Mouse (Mus musculus): ENCODE data around the gene Pias4. TPM values are rescaled to one million over a fixed set of nuclear protein-coding genes. Genes with fewer than 3 reads are reported as not detected.
"Not testable (repeated sequence)": the region's sequence is repeated elsewhere in the genome, so short reads cannot be mapped to it uniquely, and the experiment has no call there.

Pias4 gene
- polyA plus RNA-seq, 1 experiment from 2014 or later: 35.7 TPM

GRCm38 (mm10) chr10:81177958-81178712 is 10.4 kb upstream of the Pias4 start:
- H3K4me3 ChIP-seq: peak overlapping the region; percentile 95
- peak overlapping the region; percentile 99 for H3K9ac ChIP-seq
- H3K36me3 ChIP-seq: peaks cover 55% of the 10 kb centered on the region
- ATAC-seq (ENCODE audit: extremely low read depth, insufficient number of reproducible peaks, low FRiP score, low TSS enrichment): no peak
- H3K4me1 ChIP-seq: peaks cover 77% of the 10 kb centered on the region
- no peaks in the 10 kb centered on the region for H3K27me3 ChIP-seq (replicated peaks)
- H3K9me3 ChIP-seq: no peaks in the 10 kb centered on the region
- H3K27ac ChIP-seq (replicated peaks): peak overlapping the region; percentile 93
- WGBS: 54% methylated on average over 14 of the region's 14 CpGs
- peak overlapping the region; percentile 98 for H3K4me2 ChIP-seq

- Histone ChIP-seq H3K27me3 (replicated peaks) (no peaks in the 10 kb centered on the region), H3K4me1 (peaks cover 78% of the 10 kb centered on the region), H3K4me3 (peak overlapping the region; percentile 95), H3K4me2 (peak overlapping the region; percentile 98), H3K36me3 (peaks cover 54% of the 10 kb centered on the region), H3K9ac (peak overlapping the region; percentile 99), H3K9me3 (no peaks in the 10 kb centered on the region), H3K27ac (replicated peaks) (peak overlapping the region; percentile 93)
- WGBS: 6% methylated on average over 16 of the region's 16 CpGs
- ATAC-seq (ENCODE audit: extremely low read depth, insufficient number of reproducible peaks, low FRiP score, low TSS enrichment): no peak
These were observed 9.8 kb upstream of the Pias4 start for GRCm38 (mm10) chr10:81177491-81177925.

DNA sequence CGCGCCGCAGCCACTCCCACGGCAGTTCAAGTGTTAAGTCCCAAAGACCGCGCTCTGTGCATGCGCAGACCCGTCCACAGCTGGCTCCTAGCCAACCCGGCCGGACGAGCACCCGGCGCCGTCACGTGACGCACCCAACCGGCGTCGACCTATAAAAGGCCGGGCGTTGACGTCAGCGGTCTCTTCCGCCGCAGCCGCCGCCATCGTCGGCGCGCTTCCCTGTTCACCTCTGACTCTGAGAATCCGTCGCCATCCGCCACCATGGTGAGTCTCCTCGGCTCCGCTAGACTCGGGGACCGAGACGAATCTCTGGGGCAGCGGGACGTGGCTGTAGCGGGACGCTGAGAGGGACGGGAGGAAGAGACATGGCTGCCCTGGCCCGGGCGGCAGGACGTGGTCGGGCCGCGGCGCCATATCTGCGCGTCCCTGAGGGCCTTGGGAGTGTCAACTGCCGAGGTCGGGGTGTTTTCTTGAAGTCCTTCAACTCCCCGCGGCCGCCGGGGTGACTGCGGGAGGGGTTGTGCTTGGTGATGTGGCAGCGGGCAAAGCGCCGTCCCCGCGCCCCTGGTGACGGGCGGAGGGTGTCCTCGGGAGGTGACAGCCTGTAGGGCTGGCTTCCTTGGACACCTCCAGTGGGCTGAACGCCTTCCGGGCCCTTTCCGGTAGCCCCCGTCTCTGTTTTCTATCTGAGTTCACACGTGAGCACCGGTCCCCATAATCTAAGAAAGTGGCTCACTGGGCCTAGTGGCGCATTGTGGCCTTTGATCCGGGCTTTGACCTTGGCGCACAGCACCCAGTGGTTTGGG is 8.9 kb upstream of the Pias4 start, which contains the start of gene Eef2:
Gene Eef2, plus strand, starts transcription at position 166 of the 806 bp plus-strand sequence.
- peak within 1 kb of the TSS; percentile 98 for H3K4me2 ChIP-seq
- H3K4me3 ChIP-seq: peak within 1 kb of the TSS; percentile 95
- H3K9ac ChIP-seq: peak within 1 kb of the TSS; percentile 99
- under 1% methylated on average over 77 of the region's 77 CpGs for WGBS
- no peaks in the 10 kb centered on the region for H3K27me3 ChIP-seq (replicated peaks)
- no peaks in the 10 kb centered on the region for H3K9me3 ChIP-seq
- peaks cover 69% of the 10 kb centered on the region for H3K4me1 ChIP-seq
- H3K27ac ChIP-seq (replicated peaks): peak within 1 kb of the TSS; percentile 93
- H3K36me3 ChIP-seq: peaks cover 46% of the 10 kb centered on the region
- peak; percentile 83 for ATAC-seq (ENCODE audit: extremely low read depth, insufficient number of reproducible peaks, low FRiP score, low TSS enrichment)

- Histone ChIP-seq H3K36me3 (peaks cover 39% of the 10 kb centered on the region), H3K9me3 (no peaks in the 10 kb centered on the region), H3K4me3 (peak overlapping the region; percentile 95), H3K4me1 (peaks cover 63% of the 10 kb centered on the region), H3K4me2 (peak overlapping the region; percentile 98), H3K27ac (replicated peaks) (peak overlapping the region; percentile 93), H3K27me3 (replicated peaks) (no peaks in the 10 kb centered on the region), H3K9ac (peak overlapping the region; percentile 57)
- peak; percentile 6; the same call in 1 of the 2 replicates for ATAC-seq (ENCODE audit: extremely low read depth, insufficient number of reproducible peaks, low FRiP score, low TSS enrichment)
- WGBS: 4% methylated on average over 13 of the region's 13 CpGs
These were observed 8.3 kb upstream of the Pias4 start for GRCm38 (mm10) chr10:81175936-81176465.

- H3K9ac ChIP-seq: peak overlapping the region; percentile 25; the same call in 1 of the 2 replicates
- H3K4me1 ChIP-seq: peaks cover 58% of the 10 kb centered on the region
These were observed 7.6 kb upstream of the Pias4 start for GRCm38 (mm10) chr10:81175345-81175701.

DNA sequence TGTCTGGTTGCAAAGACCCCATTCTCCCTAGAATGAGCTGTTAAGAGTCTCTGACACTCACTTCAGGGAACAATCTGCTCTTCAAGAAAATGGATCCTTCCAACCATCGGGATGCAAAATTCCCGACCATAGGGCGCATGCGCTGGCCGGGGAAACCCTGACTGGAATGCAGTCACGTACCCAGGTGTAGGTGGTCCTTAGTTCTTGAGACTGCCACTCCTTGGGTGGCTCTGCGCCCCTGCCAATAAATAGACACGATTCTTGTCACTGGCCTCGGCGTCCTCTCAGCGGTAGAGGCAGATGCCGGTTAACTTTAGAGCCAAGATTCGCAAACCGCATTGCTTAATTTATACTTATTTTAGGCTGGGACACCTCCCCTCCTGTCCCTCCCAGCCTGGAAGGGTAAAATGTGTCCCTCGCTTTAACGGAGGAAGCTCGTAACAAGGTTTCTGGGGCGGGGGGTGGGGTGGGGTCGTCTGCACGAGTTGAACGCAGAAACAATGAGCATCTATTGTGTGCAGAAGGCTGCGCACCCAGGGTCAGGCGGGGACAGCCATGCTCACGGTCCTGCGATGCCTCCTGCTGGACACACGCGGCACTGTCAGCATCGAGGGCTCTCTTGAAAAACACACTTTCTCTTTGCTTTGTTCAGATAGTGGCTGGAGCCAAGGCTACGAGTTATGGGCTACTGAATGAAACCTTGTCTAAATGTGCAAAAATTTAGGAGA is 7.1 kb upstream of the Pias4 start:
- H3K27ac ChIP-seq (replicated peaks): peak overlapping the region; percentile 93
- H3K9ac ChIP-seq: peak overlapping the region; percentile 66
- H3K9me3 ChIP-seq: no peaks in the 10 kb centered on the region
- 2% methylated on average over 29 of the region's 29 CpGs for WGBS
- H3K27me3 ChIP-seq (replicated peaks): no peaks in the 10 kb centered on the region
- peaks cover 52% of the 10 kb centered on the region for H3K4me1 ChIP-seq
- H3K4me2 ChIP-seq: peak overlapping the region; percentile 67
- no peak for ATAC-seq (ENCODE audit: extremely low read depth, insufficient number of reproducible peaks, low FRiP score, low TSS enrichment)
- peak overlapping the region; percentile 38 for H3K4me3 ChIP-seq
- peaks cover 27% of the 10 kb centered on the region for H3K36me3 ChIP-seq

More at GRCm38 (mm10) chr10:81175345-81175701, 7.6 kb upstream of the Pias4 start:
- 6% methylated on average over 4 of the region's 4 CpGs for WGBS
- peak overlapping the region; percentile 98 for H3K4me2 ChIP-seq
- H3K4me3 ChIP-seq: peak overlapping the region; percentile 95
- ATAC-seq (ENCODE audit: extremely low read depth, insufficient number of reproducible peaks, low FRiP score, low TSS enrichment); H3K27me3 ChIP-seq (replicated peaks); H3K9me3 ChIP-seq: not testable (repeated sequence)
- peaks cover 32% of the 10 kb centered on the region for H3K36me3 ChIP-seq
- peak overlapping the region; percentile 93 for H3K27ac ChIP-seq (replicated peaks)

DNA sequence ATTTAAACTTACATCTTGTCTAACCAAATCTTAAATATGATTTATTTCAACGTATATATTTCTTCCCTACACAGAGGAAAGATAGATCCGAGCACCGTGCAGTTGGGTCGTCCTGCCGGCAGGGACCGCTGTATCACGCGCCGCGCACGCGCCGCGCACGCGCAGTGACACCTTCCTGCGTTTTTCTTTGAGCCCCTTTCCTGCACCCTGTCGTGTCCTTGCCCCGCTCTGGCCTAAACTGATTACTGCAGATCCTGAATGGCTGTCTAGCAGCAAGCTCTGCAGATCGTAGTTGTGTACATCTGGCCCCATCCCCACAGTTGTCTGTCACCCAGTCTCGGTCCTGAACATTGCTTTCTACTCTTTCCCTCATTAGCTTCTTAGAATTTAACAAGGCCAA is 5.4 kb upstream of the Pias4 start:
- 6% methylated on average over 21 of the region's 21 CpGs for WGBS
- Histone ChIP-seq H3K9me3 (no peaks in the 10 kb centered on the region), H3K4me3 (peak overlapping the region; percentile 13; the same call in 1 of the 2 replicates), H3K36me3 (peaks cover 10% of the 10 kb centered on the region), H3K4me2 (peak overlapping the region; percentile 57), H3K9ac (peak overlapping the region; percentile 73), H3K4me1 (peaks cover 41% of the 10 kb centered on the region), H3K27ac (replicated peaks) (peak overlapping the region; percentile 85), H3K27me3 (replicated peaks) (no peaks in the 10 kb centered on the region)
- ATAC-seq (ENCODE audit: extremely low read depth, insufficient number of reproducible peaks, low FRiP score, low TSS enrichment): no peak

DNA sequence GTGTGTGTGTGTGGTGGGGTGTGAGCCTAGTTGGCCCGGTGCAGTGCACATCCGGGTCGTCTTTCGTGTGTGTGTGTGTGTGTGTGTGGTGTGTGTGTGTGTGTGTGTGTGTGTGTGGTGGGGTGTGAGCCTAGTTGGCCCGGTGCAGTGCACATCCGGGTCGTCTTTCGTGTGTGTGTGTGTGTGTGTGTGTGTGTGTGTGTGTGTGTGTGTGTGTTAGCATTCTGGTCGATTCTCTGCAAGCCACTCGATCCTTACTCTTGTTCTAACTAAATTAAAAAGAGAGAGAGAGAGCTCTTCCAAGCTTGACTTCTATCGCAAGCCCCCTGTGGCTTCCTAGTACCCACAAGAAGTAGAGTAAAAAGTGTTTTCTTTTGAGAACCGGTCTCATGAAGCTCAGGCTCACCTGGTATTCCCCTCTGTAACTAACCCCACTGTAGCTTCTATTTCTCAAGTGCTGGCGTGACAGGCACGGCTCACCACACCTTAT is 1.7 kb upstream of the Pias4 start:
- H3K27ac ChIP-seq (replicated peaks); H3K36me3 ChIP-seq; H3K9me3 ChIP-seq; ATAC-seq (ENCODE audit: extremely low read depth, insufficient number of reproducible peaks, low FRiP score, low TSS enrichment); H3K27me3 ChIP-seq (replicated peaks): not testable (repeated sequence)
- peak overlapping the region; percentile 91 for H3K4me2 ChIP-seq
- whole genome bisulfite sequencing: 60% methylated on average over 4 of the region's 14 CpGs
- peak overlapping the region; percentile 40; the same call in 1 of the 2 replicates for H3K9ac ChIP-seq
- H3K4me3 ChIP-seq: peak overlapping the region; percentile 9
- peaks cover 43% of the 10 kb centered on the region for H3K4me1 ChIP-seq

DNA sequence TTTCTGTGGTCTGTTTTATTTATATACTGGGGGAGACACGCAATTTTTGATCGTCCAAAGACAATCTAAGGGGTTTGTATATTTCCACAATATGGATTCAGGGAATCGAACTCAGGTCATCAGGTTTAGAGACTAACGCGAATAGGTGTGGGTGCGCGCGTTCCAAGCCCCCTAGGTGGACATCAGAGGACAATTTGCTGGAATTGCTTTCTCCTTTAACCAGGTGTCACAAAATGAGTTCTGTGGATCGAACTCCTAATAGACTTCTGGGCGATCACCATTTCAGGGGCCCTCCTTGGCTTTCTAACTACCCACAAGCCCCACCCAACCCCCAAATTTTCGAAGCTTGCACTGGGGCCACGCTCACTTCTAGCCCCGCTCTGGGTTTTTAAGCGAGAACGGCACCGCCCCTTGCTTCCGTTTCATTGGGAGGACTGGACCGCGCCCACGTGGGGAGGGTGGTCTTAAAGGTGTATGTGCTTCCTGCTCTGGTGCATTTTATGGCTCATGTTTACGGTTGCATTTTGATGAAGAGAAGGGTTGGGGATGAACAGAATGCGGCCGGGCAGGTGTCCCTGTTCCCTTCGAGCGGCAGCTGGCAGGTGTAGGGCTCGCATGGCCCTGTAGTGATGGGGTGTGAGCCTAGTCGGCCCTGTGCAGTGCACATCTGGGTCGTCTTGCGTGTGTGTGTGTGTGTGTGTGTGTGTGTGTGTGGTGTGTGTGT is 960 bp upstream of the Pias4 start:
- Histone ChIP-seq H3K4me2 (peak overlapping the region; percentile 91), H3K27ac (replicated peaks) (peak overlapping the region; percentile 76), H3K9me3 (no peaks in the 10 kb centered on the region), H3K36me3 (peaks cover 11% of the 10 kb centered on the region), H3K9ac (peak overlapping the region; percentile 85), H3K27me3 (replicated peaks) (no peaks in the 10 kb centered on the region), H3K4me3 (peak overlapping the region; percentile 83), H3K4me1 (peaks cover 35% of the 10 kb centered on the region)
- 4% methylated on average over 27 of the region's 29 CpGs for WGBS
- no peak; the same call in 1 of the 2 replicates for ATAC-seq (ENCODE audit: extremely low read depth, insufficient number of reproducible peaks, low FRiP score, low TSS enrichment)

DNA sequence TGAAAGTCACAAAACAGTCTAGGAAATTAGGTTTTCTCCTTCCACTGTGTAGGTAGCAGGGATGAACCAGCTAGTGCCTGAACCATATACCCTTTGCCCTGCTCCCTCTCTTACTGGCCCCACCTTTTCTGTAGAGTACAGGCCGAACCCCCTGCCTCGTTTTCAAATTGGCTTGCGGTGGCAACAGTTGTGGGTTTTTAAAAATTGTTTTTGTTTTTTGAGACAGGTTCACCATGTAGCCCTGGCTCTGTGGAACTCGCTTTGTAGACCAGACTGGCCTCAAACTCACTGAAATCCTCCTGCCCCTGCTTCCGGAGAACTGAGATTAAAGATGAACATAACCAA is 336 bp upstream of the Pias4 start:
- Histone ChIP-seq H3K27ac (replicated peaks) (peak overlapping the region; percentile 76), H3K4me3 (peak overlapping the region; percentile 83), H3K9ac (peak overlapping the region; percentile 85), H3K4me1 (peaks cover 29% of the 10 kb centered on the region), H3K9me3 (no peaks in the 10 kb centered on the region), H3K36me3 (peaks cover 17% of the 10 kb centered on the region), H3K4me2 (peak overlapping the region; percentile 91), H3K27me3 (replicated peaks) (no peaks in the 10 kb centered on the region)
- ATAC-seq (ENCODE audit: extremely low read depth, insufficient number of reproducible peaks, low FRiP score, low TSS enrichment): peak; percentile 27; the same call in 1 of the 2 replicates
- WGBS: 9% methylated on average over 5 of the region's 5 CpGs
